Mouse (Mus musculus) small intestine, adult 2 months (tissue): ENCODE results near the gene Zmiz1.

ENCODE experiments used
- CTCF ChIP-seq: fragments of 200-500 bp; IDR thresholded peaks from 2 replicates; pipeline ENCODE4 v1.5.1; 2012; ENCODE audit warnings: low read depth, mild to moderate bottlenecking, control low read depth, inconsistent platforms, low read length, moderate library complexity, mixed read lengths; ENCODE audit not compliant: insufficient replicate concordance, insufficient read length; ENCODE audit errors: extremely low read depth
- POLR2A ChIP-seq: fragments of 200-500 bp; IDR thresholded peaks from 2 replicates; pipeline ENCODE4 v1.6.1; 2012; ENCODE audit warnings: low read depth, mild to moderate bottlenecking, control low read depth, inconsistent platforms, low read length, moderate library complexity

DNA sequence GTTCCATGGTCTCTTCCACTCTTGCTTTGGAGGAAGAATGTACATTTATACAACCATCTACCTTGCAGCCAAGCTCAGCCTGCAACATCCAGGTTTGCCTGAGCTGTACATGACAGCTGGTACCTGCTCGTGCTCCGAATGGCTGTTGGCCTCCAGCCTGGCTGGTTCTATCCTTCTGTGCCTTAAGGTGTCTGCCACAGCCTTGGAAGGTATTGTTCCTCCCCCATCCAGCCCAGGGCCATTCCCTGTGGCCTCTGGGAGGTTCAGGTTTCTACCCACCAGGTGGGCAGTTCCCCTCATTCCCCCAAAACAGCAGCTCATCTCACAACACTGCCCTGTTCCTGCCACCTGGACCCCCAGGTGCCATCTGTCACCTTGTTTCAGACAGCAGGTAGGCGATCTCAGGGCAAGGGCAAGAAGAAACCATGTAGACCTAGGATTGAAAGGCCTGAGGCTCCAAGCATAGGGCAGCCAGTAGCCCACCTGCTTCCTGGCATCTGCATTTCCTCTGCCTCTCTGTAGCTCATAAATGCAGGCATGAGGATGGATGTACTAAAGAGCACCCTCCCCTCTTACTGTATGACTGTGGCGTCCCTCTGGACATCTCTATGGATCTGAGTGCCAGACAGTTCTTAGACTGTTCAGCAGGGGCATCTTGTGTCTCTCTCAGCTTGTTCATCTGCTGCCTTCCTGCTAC, 160.2 kb downstream of the Zmiz1 start:
- TF ChIP-seq POLR2A, result no peak
- no peak for TF ChIP-seq CTCF
